33 mouse cellular contexts compared by ENCODE assay signal in genomic region chrX:60495308-60495707, GRCm38 (mm10). TPM values are rescaled to one million over a fixed set of nuclear protein-coding genes. Genes with fewer than 3 reads are reported as not detected.
A peak's percentile ranks its signal among the peaks of the same experiment; 100 is the strongest.
DNase-seq lines count a peak whose midpoint lies in the region; ATAC-seq and TF ChIP-seq lines count a peak whose summit lies in the region.
"Had no signal": no experiment of that assay in that cellular context is flagged by ENCODE, and none has a peak within 500 bp of the region (broad histone marks: within the 10 kb centered on the region; RNA-seq: fewer than 3 reads in every experiment).

No protein-coding gene starts in this region.

- no peaks in the 10 kb centered on the region for H3K36me3 ChIP-seq in forebrain, embryonic 14.5 days (ENCODE audit: control insufficient read depth, insufficient read depth, low read length)
- no peaks in the 10 kb centered on the region for H3K36me3 ChIP-seq in forebrain, embryonic 13.5 days (ENCODE audit: poor library complexity, severe bottlenecking)
- no peaks in the 10 kb centered on the region for H3K36me3 ChIP-seq in hindbrain, postnatal 0 days (ENCODE audit: insufficient read depth, low read length)
- H3K36me3 ChIP-seq in hindbrain, embryonic 16.5 days (ENCODE audit: control insufficient read depth, insufficient read depth, low read length) = no peaks in the 10 kb centered on the region
- H3K36me3 ChIP-seq in liver, postnatal 0 days (replicated peaks; ENCODE audit: insufficient read depth, low read length) = no peaks in the 10 kb centered on the region
- no peaks in the 10 kb centered on the region for H3K36me3 ChIP-seq in liver, embryonic 12.5 days
- H3K36me3 ChIP-seq: hindbrain, embryonic 12.5 days; limb, embryonic 15.5 days; midbrain, embryonic 15.5 days; neural tube, embryonic 13.5 days had no signal

- no peak; the same call in 1 of the 2 replicates for ATAC-seq in forebrain, embryonic 14.5 days
- no peak for ATAC-seq in forebrain, embryonic 13.5 days
- no peak for ATAC-seq in hindbrain, postnatal 0 days
- no peak for ATAC-seq in hindbrain, embryonic 16.5 days
- no peak for ATAC-seq in liver, postnatal 0 days
- ATAC-seq in liver, embryonic 12.5 days = no peak
- ATAC-seq: midbrain, embryonic 15.5 days had no signal

- TF ChIP-seq EP300 in liver, postnatal 0 days (IDR thresholded peaks at IDR 0.05; ENCODE audit: low read depth) = no peak

- H3K4me1 ChIP-seq in forebrain, embryonic 14.5 days (ENCODE audit: control insufficient read depth, insufficient read depth, low read length) = no peaks in the 10 kb centered on the region
- H3K4me1 ChIP-seq in forebrain, embryonic 13.5 days = 0 out of 2 replicates have a peak, but pooled peaks cover 3% of the 10 kb centered on the region
- H3K4me1 ChIP-seq in hindbrain, postnatal 0 days (ENCODE audit: insufficient read depth, low read length) = no peaks in the 10 kb centered on the region
- H3K4me1 ChIP-seq in hindbrain, embryonic 16.5 days (ENCODE audit: control insufficient read depth, insufficient read depth, low read depth, low read length) = no peaks in the 10 kb centered on the region
- no peaks in the 10 kb centered on the region for H3K4me1 ChIP-seq in liver, postnatal 0 days (ENCODE audit: insufficient read depth)
- H3K4me1 ChIP-seq in liver, embryonic 12.5 days = no peaks in the 10 kb centered on the region
- H3K4me1 ChIP-seq: hindbrain, embryonic 12.5 days; limb, embryonic 15.5 days; midbrain, embryonic 15.5 days; neural tube, embryonic 13.5 days had no signal

- H3K27me3 ChIP-seq in forebrain, embryonic 14.5 days (replicated peaks; ENCODE audit: control insufficient read depth, insufficient read depth, low read length) = no peaks in the 10 kb centered on the region
- no peaks in the 10 kb centered on the region for H3K27me3 ChIP-seq in forebrain, embryonic 13.5 days
- no peaks in the 10 kb centered on the region for H3K27me3 ChIP-seq in hindbrain, postnatal 0 days (ENCODE audit: insufficient read depth, low read length)
- H3K27me3 ChIP-seq in hindbrain, embryonic 16.5 days (replicated peaks; ENCODE audit: control insufficient read depth, insufficient read depth, low read length) = no peaks in the 10 kb centered on the region
- no peaks in the 10 kb centered on the region for H3K27me3 ChIP-seq in liver, postnatal 0 days (ENCODE audit: insufficient read depth, low read length)
- H3K27me3 ChIP-seq in liver, embryonic 12.5 days (replicated peaks) = no peaks in the 10 kb centered on the region
- H3K27me3 ChIP-seq: hindbrain, embryonic 12.5 days; limb, embryonic 15.5 days; midbrain, embryonic 15.5 days; neural tube, embryonic 13.5 days had no signal

- H3K9ac ChIP-seq in forebrain, embryonic 14.5 days (ENCODE audit: low read length) = no peak overlapping the region
- H3K9ac ChIP-seq in forebrain, embryonic 13.5 days = no peak overlapping the region
- no peak overlapping the region for H3K9ac ChIP-seq in hindbrain, postnatal 0 days (replicated peaks; ENCODE audit: low read length)
- H3K9ac ChIP-seq in hindbrain, embryonic 16.5 days (ENCODE audit: low read depth, low read length) = no peak overlapping the region
- no peak overlapping the region for H3K9ac ChIP-seq in liver, postnatal 0 days (replicated peaks)
- H3K9ac ChIP-seq in liver, embryonic 12.5 days = no peak overlapping the region
- H3K9ac ChIP-seq: hindbrain, embryonic 12.5 days; limb, embryonic 15.5 days; midbrain, embryonic 15.5 days; neural tube, embryonic 13.5 days had no signal

- no peak overlapping the region for H3K27ac ChIP-seq in forebrain, embryonic 14.5 days (ENCODE audit: low read depth, low read length)
- no peak overlapping the region for H3K27ac ChIP-seq in forebrain, embryonic 13.5 days
- no peak overlapping the region for H3K27ac ChIP-seq in hindbrain, postnatal 0 days
- no peak overlapping the region for H3K27ac ChIP-seq in hindbrain, embryonic 16.5 days (ENCODE audit: low read depth, low read length)
- no peak overlapping the region for H3K27ac ChIP-seq in liver, postnatal 0 days (ENCODE audit: low read depth)
- no peak overlapping the region for H3K27ac ChIP-seq in liver, embryonic 12.5 days
- H3K27ac ChIP-seq: hindbrain, embryonic 12.5 days; limb, embryonic 15.5 days; midbrain, embryonic 15.5 days; neural tube, embryonic 13.5 days had no signal

- TF ChIP-seq CTCF in hindbrain, postnatal 0 days (IDR thresholded peaks at IDR 0.05; ENCODE audit: low read depth) = peak; percentile 53
- peak; percentile 12; the same call in 1 of the 2 replicates for TF ChIP-seq CTCF in liver, postnatal 0 days (IDR thresholded peaks at IDR 0.05; ENCODE audit: low read depth)
- TF ChIP-seq CTCF in brain, embryonic 14.5 days (IDR thresholded peaks at IDR 0.05; ENCODE audit: borderline replicate concordance, extremely low read depth, insufficient read depth, insufficient read length) = no peak

- H3K9me3 ChIP-seq in forebrain, embryonic 14.5 days (replicated peaks; ENCODE audit: control insufficient read depth, low read length) = no peaks in the 10 kb centered on the region
- H3K9me3 ChIP-seq in forebrain, embryonic 13.5 days (replicated peaks) = no peaks in the 10 kb centered on the region
- H3K9me3 ChIP-seq in hindbrain, postnatal 0 days (ENCODE audit: low read length) = no peaks in the 10 kb centered on the region
- H3K9me3 ChIP-seq in hindbrain, embryonic 16.5 days (ENCODE audit: control insufficient read depth, low read length) = no peaks in the 10 kb centered on the region
- no peaks in the 10 kb centered on the region for H3K9me3 ChIP-seq in liver, postnatal 0 days (ENCODE audit: low read length)
- H3K9me3 ChIP-seq in liver, embryonic 12.5 days (replicated peaks) = no peaks in the 10 kb centered on the region
- H3K9me3 ChIP-seq: hindbrain, embryonic 12.5 days; limb, embryonic 15.5 days; midbrain, embryonic 15.5 days; neural tube, embryonic 13.5 days had no signal

- no peak overlapping the region for H3K4me2 ChIP-seq in forebrain, embryonic 14.5 days (ENCODE audit: low read length)
- no peak overlapping the region for H3K4me2 ChIP-seq in forebrain, embryonic 13.5 days
- no peak overlapping the region for H3K4me2 ChIP-seq in hindbrain, postnatal 0 days (ENCODE audit: low read depth, low read length)
- no peak overlapping the region for H3K4me2 ChIP-seq in hindbrain, embryonic 16.5 days (ENCODE audit: low read length)
- no peak overlapping the region for H3K4me2 ChIP-seq in liver, postnatal 0 days (ENCODE audit: low read depth, low read length)
- H3K4me2 ChIP-seq in liver, embryonic 12.5 days = no peak overlapping the region
- H3K4me2 ChIP-seq: heart, embryonic 11.5 days; hindbrain, embryonic 12.5 days; limb, embryonic 15.5 days; midbrain, embryonic 15.5 days; neural tube, embryonic 13.5 days had no signal

- peak; percentile 20 for DNase-seq in forebrain, embryonic 14.5 days (ENCODE audit: low spot score)
- DNase-seq in hindbrain, postnatal 0 days (ENCODE audit: low spot score) = peak; percentile 9
- DNase-seq in liver, postnatal 0 days = no peak
- DNase-seq in brain, embryonic 14.5 days (ENCODE audit: low read depth) = peak; percentile 37
- no peak for DNase-seq in yolk sac, embryonic 10.5 days (ENCODE audit: low spot score)
- DNase-seq: adrenal gland, postnatal 25 days; cerebellum, adult 11-12 months; cerebellum, postnatal 10 days; heart, postnatal 10 days; kidney, postnatal 36 days; left cerebral cortex, postnatal 4 days; lung, adult 18-20 months; right cerebral cortex, adult 18-20 months; right cerebral cortex, postnatal 4 days; thymus, postnatal 25 days had no signal

- no peak overlapping the region for H3K4me3 ChIP-seq in forebrain, embryonic 14.5 days (ENCODE audit: low read depth, low read length)
- H3K4me3 ChIP-seq in forebrain, embryonic 13.5 days = no peak overlapping the region
- H3K4me3 ChIP-seq in hindbrain, postnatal 0 days (ENCODE audit: low read length) = no peak overlapping the region
- no peak overlapping the region for H3K4me3 ChIP-seq in hindbrain, embryonic 16.5 days (ENCODE audit: low read length)
- no peak overlapping the region for H3K4me3 ChIP-seq in liver, postnatal 0 days (ENCODE audit: low read depth, low read length)
- no peak overlapping the region for H3K4me3 ChIP-seq in liver, embryonic 12.5 days
- H3K4me3 ChIP-seq: hindbrain, embryonic 12.5 days; limb, embryonic 15.5 days; midbrain, embryonic 15.5 days; myocyte; neural tube, embryonic 13.5 days had no signal

- no peak for TF ChIP-seq POLR2A in brain, embryonic 14.5 days (IDR thresholded peaks at IDR 0.05; ENCODE audit: borderline replicate concordance, extremely low read depth, insufficient read depth, insufficient read length, poor library complexity, severe bottlenecking)

RNA-seq across cellular contexts. Expression of gene Gm7073, which starts 43.7 kb away (rescaled TPM):
- not detected in 2 replicates for polyA plus RNA-seq in forebrain, embryonic 14.5 days (2014; fragmentation: Nextera tagmentation; extraction: Ambion mirVana)
- not detected in 2 replicates for polyA plus RNA-seq in forebrain, embryonic 13.5 days (2015; fragmentation: Nextera tagmentation; extraction: Ambion mirVana)
- not detected in 2 replicates for total RNA-seq in hindbrain, postnatal 0 days (2014; rRNA removed)
- polyA plus RNA-seq in hindbrain, postnatal 0 days (2015; fragmentation: Nextera tagmentation; extraction: Ambion mirVana) = not detected in 2 replicates
- not detected in 2 replicates for polyA plus RNA-seq in hindbrain, embryonic 16.5 days (2015; fragmentation: Nextera tagmentation; extraction: Ambion mirVana)
- polyA plus RNA-seq in liver, postnatal 0 days (2015; fragmentation: Nextera tagmentation; extraction: Ambion mirVana) = not detected in 2 replicates
- not detected in 2 replicates for polyA plus RNA-seq in liver, embryonic 12.5 days (2016; fragmentation: Nextera tagmentation; extraction: Ambion mirVana)
- polyA plus RNA-seq in brain, embryonic 14.5 days (2012; rRNA removed) = not detected in 2 replicates
- total RNA-seq: adrenal gland, postnatal 25 days; ES-E14; gastrocnemius, adult 18-20 months; heart, postnatal 10 days; left cerebral cortex, adult 18-20 months; left cerebral cortex, postnatal 4 days; megakaryocyte, adult 5-6 weeks had no signal
- polyA plus RNA-seq: cortical plate, adult 2 months; gonadal fat pad, adult 2 months; heart, embryonic 11.5 days; hindbrain, embryonic 12.5 days; intestine, embryonic 14.5 days; kidney, embryonic 14.5 days; limb, embryonic 15.5 days; midbrain, embryonic 15.5 days; myocyte; neural tube, embryonic 13.5 days; stomach, embryonic 14.5 days had no signal

Comparison
In these comparisons a context has a peak if more than half of its experiments do, and no peak if none do; other contexts are left out.
1. DNase-seq: peak in forebrain, embryonic 14.5 days (single experiment), hindbrain, postnatal 0 days (single experiment) and brain, embryonic 14.5 days (single experiment); none in liver, postnatal 0 days (single experiment) and yolk sac, embryonic 10.5 days (single experiment).